Mouse (Mus musculus) adrenal gland, postnatal 10 days (tissue): ENCODE measurements at regions not wholly inside any gene's neighbourhood (a gene's known extent, or its start where the extent isn't known, plus 50 kb on each side); places are given as distances from the start of the nearest gene placed in this dataset.

Experiments used
- DNase-seq: peaks from one replicate; pipeline ENCODE4 v3.0.0; 2021; ENCODE audit warnings: mixed read lengths

DNA sequence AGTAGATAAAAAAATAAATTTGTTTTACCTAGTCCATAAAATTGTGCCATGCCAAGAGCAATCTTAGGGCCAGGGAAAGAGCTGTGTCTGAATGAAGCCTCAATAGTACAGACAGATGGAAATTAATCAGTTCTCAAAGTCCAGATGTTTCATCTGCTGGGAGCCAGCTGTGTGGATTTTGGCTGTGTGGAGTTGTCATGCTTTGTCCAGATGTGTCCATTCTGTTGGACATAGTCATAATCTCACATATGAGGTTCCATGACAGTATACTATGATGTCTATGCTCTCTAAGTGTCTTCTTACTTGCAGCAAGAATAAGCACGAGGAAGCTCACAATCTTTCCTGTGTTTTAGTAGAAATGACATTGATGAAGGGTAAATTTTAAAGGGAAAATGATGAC, 105.8 kb upstream of the 4933415F23Rik start:
- no peak for DNase-seq

- DNase-seq, result no peak
These were observed 105.0 kb upstream of the 4933415F23Rik start for GRCm38 (mm10) chr1:23207024-23207423.

GRCm38 (mm10) chr1:23202511-23203435, 100.7 kb upstream of the 4933415F23Rik start:
- DNase-seq, result no peak

- no peak for DNase-seq
These were observed 98.4 kb upstream of the 4933415F23Rik start for GRCm38 (mm10) chr1:23200460-23200859.

- no peak for DNase-seq
These were observed 88.4 kb upstream of the 4933415F23Rik start for GRCm38 (mm10) chr1:23190316-23191005.

- DNase-seq, result no peak
These were observed 87.7 kb upstream of the 4933415F23Rik start for GRCm38 (mm10) chr1:23189790-23190189.

- DNase-seq, result no peak
These were observed 86.2 kb upstream of the 4933415F23Rik start for GRCm38 (mm10) chr1:23188216-23188615.

DNA sequence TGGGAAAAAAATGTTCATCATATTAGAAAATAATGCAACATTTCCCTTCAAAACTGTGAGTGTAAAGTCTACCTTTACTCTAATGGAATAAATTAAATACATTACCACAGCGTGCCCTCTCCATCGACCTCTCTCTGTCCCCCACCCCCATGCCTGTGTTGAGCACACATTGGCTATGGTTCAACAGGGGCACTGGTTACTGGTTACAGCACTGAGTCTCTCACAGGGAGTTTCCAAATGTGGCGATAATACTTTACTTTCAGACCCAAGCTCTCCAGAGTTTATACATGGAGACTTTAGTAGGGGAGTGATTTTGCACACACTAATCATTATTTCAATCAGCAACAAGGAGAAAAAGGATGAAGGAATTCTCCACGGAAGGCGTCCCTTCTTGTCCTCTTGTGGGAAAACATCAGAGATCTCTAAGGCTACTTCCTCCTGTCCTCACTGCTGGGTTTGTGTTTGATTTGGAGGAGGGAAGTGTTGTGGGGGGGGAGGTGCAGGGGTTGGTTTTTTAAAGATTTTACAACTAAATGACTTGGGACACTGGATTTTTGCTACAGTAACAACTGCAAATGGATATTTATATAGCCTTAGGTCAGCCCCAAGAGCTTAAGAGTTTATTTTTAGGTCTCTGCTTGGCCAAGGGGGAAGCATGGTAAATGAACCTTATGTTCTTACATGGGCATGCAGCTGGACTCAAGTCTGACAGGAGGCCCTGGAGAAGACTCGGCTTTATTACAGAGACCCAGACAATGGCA, 85.6 kb upstream of the 4933415F23Rik start:
- peak; percentile 13 for DNase-seq

DNA sequence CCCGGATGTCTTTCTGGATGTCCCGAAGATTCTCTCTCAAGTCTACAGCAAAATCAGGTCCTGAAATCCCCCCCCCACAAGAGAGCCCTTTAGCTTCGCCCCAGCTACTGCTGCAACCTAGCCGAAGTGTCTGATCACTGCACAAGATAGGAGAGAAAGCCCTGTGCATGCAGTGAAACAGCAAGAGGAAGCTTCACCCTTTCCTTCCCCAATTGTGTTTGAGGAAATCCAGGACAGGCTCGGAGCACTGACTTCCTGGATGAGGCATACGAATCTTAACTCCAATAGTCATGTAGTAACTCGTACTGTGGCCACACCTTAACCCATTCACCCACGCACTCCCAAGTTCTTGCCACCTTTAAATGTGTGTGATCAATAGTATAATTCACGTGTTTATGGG, 82.7 kb upstream of the 4933415F23Rik start:
- DNase-seq, result no peak

GRCm38 (mm10) chr1:23182541-23182940, 80.5 kb upstream of the 4933415F23Rik start:
- no peak for DNase-seq

DNA sequence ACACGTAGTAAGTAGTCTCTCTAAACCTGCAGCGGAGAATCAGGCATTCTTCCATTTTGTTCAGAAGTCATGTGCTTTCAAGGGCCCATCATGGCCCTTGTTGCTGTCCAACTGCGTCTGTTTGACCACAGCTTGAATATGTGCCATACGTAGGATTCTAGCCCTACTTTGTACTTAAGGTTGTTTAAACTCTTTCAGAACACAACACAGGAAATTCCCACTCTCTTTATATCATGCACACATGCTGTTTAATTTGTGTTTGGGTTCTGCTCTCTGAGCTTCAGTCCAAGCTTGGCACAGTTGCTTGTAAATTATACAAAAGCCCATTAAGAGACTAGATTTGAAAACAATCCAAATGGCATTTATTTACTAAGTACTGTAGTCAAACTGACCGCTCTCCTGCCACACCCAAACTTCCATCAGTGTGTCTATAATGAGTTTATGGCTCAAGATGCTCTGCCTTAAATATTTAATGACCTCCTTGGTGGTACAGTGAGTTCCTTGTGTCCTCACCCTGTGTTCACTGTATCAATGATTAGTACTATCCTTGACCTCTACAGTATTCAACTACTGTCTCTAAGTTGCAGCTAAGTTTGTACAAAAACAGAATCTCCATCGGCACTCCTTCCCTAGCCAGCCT, 76.4 kb upstream of the 4933415F23Rik start:
- no peak for DNase-seq

- no peak for DNase-seq
These were observed 72.0 kb upstream of the 4933415F23Rik start for GRCm38 (mm10) chr1:23174022-23174421.

GRCm38 (mm10) chr1:23173054-23173802, 71.2 kb upstream of the 4933415F23Rik start:
- DNase-seq, result peak; percentile 41

DNA sequence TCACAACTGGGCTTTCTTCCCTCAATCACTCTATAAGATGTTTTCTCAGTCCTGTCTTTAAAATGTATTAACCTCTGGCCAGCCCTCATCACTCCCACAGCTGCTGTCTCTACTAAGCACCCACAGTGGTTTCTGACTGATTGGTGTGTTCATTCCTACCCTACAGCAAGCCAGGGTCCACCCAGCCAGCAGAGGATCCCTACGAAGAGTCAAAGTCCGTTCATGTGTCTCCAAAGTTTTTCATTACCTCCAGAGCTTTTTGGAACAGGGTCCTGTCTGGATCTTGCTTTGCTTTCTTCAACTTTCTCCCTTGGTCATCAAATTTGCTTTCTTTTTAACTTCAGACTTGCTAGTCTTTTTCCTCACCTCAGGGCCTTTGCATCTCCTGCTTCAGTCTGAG, 69.3 kb upstream of the 4933415F23Rik start:
- no peak for DNase-seq

- peak; percentile 13 for DNase-seq
These were observed 68.7 kb upstream of the 4933415F23Rik start for GRCm38 (mm10) chr1:23170711-23171110.

DNA sequence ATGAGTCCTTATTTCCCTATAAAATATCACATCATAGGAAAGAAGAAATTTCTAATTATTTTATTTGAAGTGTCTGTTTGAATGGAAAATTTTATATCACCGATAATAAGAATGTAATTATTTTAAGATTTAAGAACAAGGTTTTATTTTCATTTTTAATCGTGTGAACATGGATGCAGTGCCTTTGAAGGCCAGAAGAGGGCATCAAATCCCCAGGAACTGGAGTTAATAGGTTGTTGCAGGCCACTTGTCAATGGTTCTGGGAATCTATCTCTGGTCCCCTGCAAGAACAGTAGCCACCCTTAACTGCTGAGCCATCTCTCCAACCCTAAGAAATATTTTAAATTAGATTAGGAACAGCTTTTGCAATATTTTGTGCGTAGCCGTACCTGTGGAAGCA, 66.5 kb upstream of the 4933415F23Rik start:
- DNase-seq, result no peak

GRCm38 (mm10) chr1:23163371-23163935, 61.4 kb upstream of the 4933415F23Rik start:
- DNase-seq, result no peak

DNA sequence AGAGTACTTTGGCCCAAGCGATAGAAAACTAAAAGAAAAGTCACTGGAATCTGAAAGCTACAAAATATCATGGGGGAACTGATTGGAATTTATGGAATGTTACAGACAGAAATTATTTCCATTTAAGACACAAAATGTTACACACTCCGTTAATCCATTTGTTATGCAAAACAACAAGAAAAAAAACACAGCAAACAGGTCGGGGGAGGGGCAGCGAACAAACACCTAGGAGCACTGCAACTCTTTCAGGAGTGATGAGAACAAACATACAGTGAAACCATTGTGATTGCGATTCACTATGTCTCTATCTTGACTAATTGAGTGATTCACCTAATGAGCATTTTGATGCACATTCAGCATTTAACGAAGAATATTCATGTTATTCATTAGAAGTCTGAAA, 60.7 kb upstream of the 4933415F23Rik start:
- no peak for DNase-seq
